Mouse (Mus musculus): ENCODE measurements around the gene Car2.

- TF ChIP-seq POLR2A (IDR thresholded peaks at IDR 0.05; ENCODE audit: extremely low read depth, insufficient read depth, low read length) (no peak), CTCF (IDR thresholded peaks at IDR 0.05; ENCODE audit: low read depth, low read length) (no peak)
Measured at GRCm38 (mm10) chr3:14913774-14914173, 27.7 kb downstream of the Car2 start.

Data from liver, adult 2 months (tissue).